Mouse (Mus musculus): Measurements from ENCODE around the gene Ing4.

DNA sequence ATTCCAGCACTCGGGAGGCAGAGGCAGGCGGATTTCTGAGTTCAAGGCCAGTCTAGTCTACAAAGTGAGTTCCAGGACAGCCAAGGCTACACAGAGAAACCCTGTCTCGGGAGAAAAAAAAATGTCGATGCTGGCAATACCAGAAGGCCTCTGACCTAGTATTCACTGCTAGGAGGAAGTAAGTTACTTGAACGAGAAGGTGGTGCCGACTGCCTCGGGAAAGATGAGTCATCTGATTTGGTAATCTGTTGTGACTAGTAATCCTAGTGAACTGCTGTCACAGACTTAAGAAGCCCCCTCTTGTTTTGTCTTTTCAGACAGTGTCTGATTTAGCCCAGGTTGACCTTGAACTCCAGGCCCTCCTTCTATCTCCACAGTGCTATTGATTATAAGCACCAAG lies 1.5 kb downstream of the Ing4 start:
- no peak for TF ChIP-seq POLR2A (IDR thresholded peaks at IDR 0.05; ENCODE audit: low read depth, low read length)
- TF ChIP-seq CTCF (conservative IDR thresholded peaks at IDR 0.05; ENCODE audit: insufficient read depth, insufficient read length, low read depth, low read length): no peak

All from kidney, adult 2 months (tissue).